Mouse (Mus musculus) heart, adult 9 months (tissue): ENCODE measurements around the gene Vkorc1l1.
A peak's percentile ranks its signal among the peaks of the same experiment; 100 is the strongest.

Experiments
- DNase-seq, 2 experiments: peaks; one replicate each; pipeline ENCODE4 v3.0.0; 2022; ENCODE audit warnings: low spot score in 2 of 2

Gene Vkorc1l1

GRCm38 (mm10) chr5:130001356-130001987 is 59.7 kb downstream of the Vkorc1l1 start:
- peak in 1 of 2 experiments; percentile 14 for DNase-seq

- peak; percentile 91 to 95 for DNase-seq
Measured at GRCm38 (mm10) chr5:130002301-130003146, 60.8 kb downstream of the Vkorc1l1 start, which contains the start of gene Gusb. TSS of gene Gusb (minus strand) at chr5:130003049.

- DNase-seq, result peak in 1 of 2 experiments; percentile 7
Measured at GRCm38 (mm10) chr5:130003229-130003628, 61.5 kb downstream of the Vkorc1l1 start.

- DNase-seq, result no peak
Measured at GRCm38 (mm10) chr5:130007344-130007743, 65.6 kb downstream of the Vkorc1l1 start.

- no peak for DNase-seq
Measured at GRCm38 (mm10) chr5:130008034-130008590, 66.3 kb downstream of the Vkorc1l1 start.

GRCm38 (mm10) chr5:130009784-130010183 is 68.0 kb downstream of the Vkorc1l1 start:
- no peak for DNase-seq

GRCm38 (mm10) chr5:130010961-130011360 is 69.2 kb downstream of the Vkorc1l1 start:
- no peak for DNase-seq

GRCm38 (mm10) chr5:130015104-130015503 is 73.3 kb downstream of the Vkorc1l1 start:
- no peak for DNase-seq

- DNase-seq, result no peak
Measured at GRCm38 (mm10) chr5:130019461-130019860, 77.7 kb downstream of the Vkorc1l1 start.

- no peak for DNase-seq
Measured at GRCm38 (mm10) chr5:130021361-130021966, 79.7 kb downstream of the Vkorc1l1 start.

- no peak for DNase-seq
Measured at GRCm38 (mm10) chr5:130022366-130022765, 80.6 kb downstream of the Vkorc1l1 start.

GRCm38 (mm10) chr5:130023067-130023766 is 81.4 kb downstream of the Vkorc1l1 start:
- no peak for DNase-seq

GRCm38 (mm10) chr5:130023767-130024539 is 82.2 kb downstream of the Vkorc1l1 start:
- peak; percentile 90 to 93 for DNase-seq

- DNase-seq, result no peak
Measured at GRCm38 (mm10) chr5:130027134-130027533, 85.4 kb downstream of the Vkorc1l1 start.

GRCm38 (mm10) chr5:130027696-130028095 is 85.9 kb downstream of the Vkorc1l1 start:
- DNase-seq, result no peak

GRCm38 (mm10) chr5:130029142-130029897 is 87.5 kb downstream of the Vkorc1l1 start, which contains the start of the genes Asl and Crcp:
TSS of gene Asl (minus strand) at chr5:130029247.
TSS of gene Crcp (plus strand) at chr5:130029290.
- peak; percentile 83 to 85 for DNase-seq

GRCm38 (mm10) chr5:130031410-130032390 is 89.9 kb downstream of the Vkorc1l1 start:
- no peak for DNase-seq

GRCm38 (mm10) chr5:130033869-130034268 is 92.1 kb downstream of the Vkorc1l1 start:
- DNase-seq, result no peak
